In genomic region chr6:51481548-51481947, GRCm38 (mm10) we compare ENCODE assay signal across 21 mouse cellular contexts. TPM values are rescaled to one million over a fixed set of nuclear protein-coding genes. Genes with fewer than 3 reads are reported as not detected.
"Had no signal": no experiment of that assay in that cellular context is flagged by ENCODE, and none has a peak within 500 bp of the region (broad histone marks: within the 10 kb centered on the region; RNA-seq: fewer than 3 reads in every experiment).

No protein-coding gene starts in this region.

- ATAC-seq: intestine, postnatal 0 days; midbrain, embryonic 15.5 days had no signal

- H3K4me3 ChIP-seq: hindbrain, embryonic 15.5 days; layer of hippocampus, adult 2 months; limb, embryonic 10.5 days; limb, embryonic 13.5 days; liver, embryonic 13.5 days; midbrain, embryonic 12.5 days; midbrain, embryonic 15.5 days; myocyte; neural tube, embryonic 13.5 days; stomach, embryonic 15.5 days had no signal

- H3K27me3 ChIP-seq: hindbrain, embryonic 15.5 days; limb, embryonic 13.5 days; liver, embryonic 13.5 days; midbrain, embryonic 12.5 days; midbrain, embryonic 15.5 days; neural tube, embryonic 13.5 days; stomach, embryonic 15.5 days had no signal

- H3K27ac ChIP-seq: hindbrain, embryonic 15.5 days; layer of hippocampus, adult 2 months; limb, embryonic 10.5 days; limb, embryonic 13.5 days; liver, embryonic 13.5 days; midbrain, embryonic 12.5 days; midbrain, embryonic 15.5 days; neural tube, embryonic 13.5 days; stomach, embryonic 15.5 days had no signal

- H3K4me2 ChIP-seq: hindbrain, embryonic 15.5 days; limb, embryonic 13.5 days; liver, embryonic 13.5 days; midbrain, embryonic 12.5 days; midbrain, embryonic 15.5 days; neural tube, embryonic 13.5 days; stomach, embryonic 15.5 days had no signal

- H3K9ac ChIP-seq: hindbrain, embryonic 15.5 days; limb, embryonic 13.5 days; liver, embryonic 13.5 days; midbrain, embryonic 12.5 days; midbrain, embryonic 15.5 days; neural tube, embryonic 13.5 days; stomach, embryonic 15.5 days had no signal

- H3K9me3 ChIP-seq: hindbrain, embryonic 15.5 days; limb, embryonic 10.5 days; limb, embryonic 13.5 days; liver, embryonic 13.5 days; midbrain, embryonic 12.5 days; midbrain, embryonic 15.5 days; neural tube, embryonic 13.5 days; stomach, embryonic 15.5 days had no signal

- DNase-seq: layer of hippocampus, adult 9-11 months; liver, embryonic 13.5 days; lung, adult 2 months; lung, postnatal 14 days; lung, postnatal 4 days; retina, postnatal 1 day; right cerebral cortex, postnatal 25 days; spleen, adult 18-20 months; thymus, postnatal 25 days had no signal

- H3K4me1 ChIP-seq: hindbrain, embryonic 15.5 days; limb, embryonic 10.5 days; limb, embryonic 13.5 days; midbrain, embryonic 12.5 days; midbrain, embryonic 15.5 days; neural tube, embryonic 13.5 days; stomach, embryonic 15.5 days had no signal

RNA-seq across cellular contexts. Expression of gene Nfe2l3, which starts 49.1 kb away (rescaled TPM):
- total RNA-seq: megakaryocyte progenitor cell, adult 5-6 weeks; megakaryocyte-erythroid progenitor cell, adult 5-6 weeks had no signal
